Mouse (Mus musculus): Measurements from ENCODE around the gene Slc35e3. TPM values are rescaled to one million over a fixed set of nuclear protein-coding genes. Genes with fewer than 3 reads are reported as not detected.
"Not testable (repeated sequence)": the region's sequence is repeated elsewhere in the genome, so short reads cannot be mapped to it uniquely, and the experiment has no call there.

Gene Slc35e3
- polyA plus RNA-seq, 1 experiment from 2014 or later: 13.0 TPM

DNA sequence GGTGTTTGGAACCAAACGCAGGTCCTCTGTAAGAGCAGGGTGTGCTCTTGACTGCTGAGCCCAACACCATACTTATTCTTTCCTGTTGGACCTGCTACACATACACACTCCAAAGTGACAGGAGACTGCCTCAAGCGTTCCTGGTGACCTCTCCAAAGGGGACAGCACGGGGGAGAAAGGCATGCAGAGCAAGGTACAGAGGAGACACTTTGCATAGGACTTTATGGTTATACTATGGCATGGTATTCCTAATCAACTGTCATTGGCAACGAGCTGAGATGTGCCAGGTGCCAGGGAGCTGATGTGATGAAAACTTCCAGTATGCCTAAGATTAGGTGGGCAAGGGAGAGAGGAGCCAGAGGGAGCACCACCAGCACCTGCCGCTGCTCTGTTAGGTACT is 9.6 kb downstream of the Slc35e3 start:
- H3K27ac ChIP-seq (ENCODE audit: low read length): no peak overlapping the region
- ATAC-seq (ENCODE audit: insufficient number of reproducible peaks, insufficient read depth, low FRiP score, low read depth): no peak
- H3K4me2 ChIP-seq (replicated peaks; ENCODE audit: low read depth, low read length): no peak overlapping the region
- H3K36me3 ChIP-seq (ENCODE audit: control insufficient read depth, insufficient read depth, low read length): peaks cover 10% of the 10 kb centered on the region; the same call in 1 of the 2 replicates
- H3K27me3 ChIP-seq (ENCODE audit: control insufficient read depth, insufficient read depth, low read length): no peaks in the 10 kb centered on the region
- no peak overlapping the region for H3K4me3 ChIP-seq (ENCODE audit: low read depth, low read length)
- H3K4me1 ChIP-seq (ENCODE audit: control insufficient read depth, insufficient read depth, low read length): no peaks in the 10 kb centered on the region
- no peaks in the 10 kb centered on the region for H3K9me3 ChIP-seq (ENCODE audit: control insufficient read depth, low read depth, low read length)
- no peak overlapping the region for H3K9ac ChIP-seq (replicated peaks; ENCODE audit: low read depth, low read length)
- WGBS: 94% methylated on average over 5 of the region's 5 CpGs

- H3K36me3 ChIP-seq (ENCODE audit: control insufficient read depth, insufficient read depth, low read length): peaks cover 10% of the 10 kb centered on the region; the same call in 1 of the 2 replicates
- whole genome bisulfite sequencing: 90% methylated on average over 11 of the region's 12 CpGs
- not testable (repeated sequence) for H3K4me2 ChIP-seq (replicated peaks; ENCODE audit: low read depth, low read length); H3K4me3 ChIP-seq (ENCODE audit: low read depth, low read length); H3K9ac ChIP-seq (replicated peaks; ENCODE audit: low read depth, low read length); H3K27ac ChIP-seq (ENCODE audit: low read length); H3K9me3 ChIP-seq (ENCODE audit: control insufficient read depth, low read depth, low read length); ATAC-seq (ENCODE audit: insufficient number of reproducible peaks, insufficient read depth, low FRiP score, low read depth); H3K27me3 ChIP-seq (ENCODE audit: control insufficient read depth, insufficient read depth, low read length); H3K4me1 ChIP-seq (ENCODE audit: control insufficient read depth, insufficient read depth, low read length)
Measured at GRCm38 (mm10) chr10:117735396-117735795, 10.8 kb downstream of the Slc35e3 start.

DNA sequence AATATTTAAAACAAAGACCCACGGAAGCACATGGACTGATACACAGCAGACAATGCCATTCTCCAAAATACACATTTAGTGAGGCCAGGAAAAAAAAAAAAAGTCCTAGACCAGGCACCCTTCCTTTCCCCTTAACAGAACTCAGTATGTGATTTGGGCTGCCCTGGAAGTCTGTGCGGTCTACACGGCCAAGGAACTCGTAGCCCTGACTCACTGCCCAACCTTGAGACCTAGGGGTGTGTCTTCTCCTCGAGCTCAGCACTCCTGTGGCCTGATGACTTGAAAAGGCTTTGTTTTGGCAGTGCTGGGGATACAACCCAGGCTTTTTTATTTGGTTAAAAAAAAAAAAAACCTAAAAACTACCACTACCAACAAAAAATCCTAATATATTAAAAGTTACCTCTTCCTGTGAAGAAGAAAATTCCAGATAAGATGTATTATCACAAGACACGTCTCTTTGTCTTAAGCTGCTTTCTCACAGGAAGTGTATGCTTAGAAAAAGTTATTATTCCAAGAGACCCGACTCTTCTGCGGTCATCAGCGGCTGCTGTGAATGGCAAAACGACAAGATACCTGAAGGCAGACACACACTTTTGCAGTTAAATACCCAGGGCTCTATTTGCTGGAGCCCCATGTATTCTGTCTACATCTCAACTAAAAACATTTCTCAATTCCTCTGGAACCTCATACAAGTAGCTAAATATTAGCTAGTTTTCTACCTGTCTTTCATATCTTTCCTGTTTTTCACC is 11.9 kb downstream of the Slc35e3 start:
- not testable (repeated sequence) for H3K36me3 ChIP-seq (ENCODE audit: control insufficient read depth, insufficient read depth, low read length); ATAC-seq (ENCODE audit: insufficient number of reproducible peaks, insufficient read depth, low FRiP score, low read depth); H3K27me3 ChIP-seq (ENCODE audit: control insufficient read depth, insufficient read depth, low read length); H3K9me3 ChIP-seq (ENCODE audit: control insufficient read depth, low read depth, low read length); H3K27ac ChIP-seq (ENCODE audit: low read length); H3K4me3 ChIP-seq (ENCODE audit: low read depth, low read length); H3K9ac ChIP-seq (replicated peaks; ENCODE audit: low read depth, low read length); H3K4me1 ChIP-seq (ENCODE audit: control insufficient read depth, insufficient read depth, low read length); H3K4me2 ChIP-seq (replicated peaks; ENCODE audit: low read depth, low read length)
- 76% methylated on average over 9 of the region's 10 CpGs for WGBS

DNA sequence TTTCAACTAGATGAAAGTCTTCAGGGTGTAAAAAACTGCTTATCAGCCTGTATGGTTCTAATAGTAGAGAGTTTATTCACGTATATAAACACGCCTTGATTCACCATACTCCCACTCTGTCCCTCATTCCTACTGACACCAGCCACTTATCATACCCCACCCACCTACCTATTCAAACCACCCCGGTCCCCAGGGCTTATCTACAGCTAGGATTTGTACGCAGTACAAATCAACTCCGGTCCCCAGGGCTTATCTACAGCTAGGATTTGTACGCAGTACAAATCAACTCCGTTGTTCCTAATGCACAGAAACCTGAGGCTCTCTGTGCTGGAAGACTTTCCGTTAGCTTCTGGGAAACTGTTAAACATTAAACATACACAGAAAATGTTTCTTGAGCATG is 12.5 kb downstream of the Slc35e3 start:
- ATAC-seq (ENCODE audit: insufficient number of reproducible peaks, insufficient read depth, low FRiP score, low read depth): peak; percentile 59; the same call in 1 of the 2 replicates
- H3K4me1 ChIP-seq (ENCODE audit: control insufficient read depth, insufficient read depth, low read length); H3K9me3 ChIP-seq (ENCODE audit: control insufficient read depth, low read depth, low read length); H3K4me3 ChIP-seq (ENCODE audit: low read depth, low read length); H3K36me3 ChIP-seq (ENCODE audit: control insufficient read depth, insufficient read depth, low read length); H3K4me2 ChIP-seq (replicated peaks; ENCODE audit: low read depth, low read length); H3K9ac ChIP-seq (replicated peaks; ENCODE audit: low read depth, low read length); H3K27ac ChIP-seq (ENCODE audit: low read length); H3K27me3 ChIP-seq (ENCODE audit: control insufficient read depth, insufficient read depth, low read length): not testable (repeated sequence)
- 55% methylated on average over 8 of the region's 8 CpGs for WGBS

- H3K9me3 ChIP-seq (ENCODE audit: control insufficient read depth, low read depth, low read length): no peaks in the 10 kb centered on the region
- ATAC-seq (ENCODE audit: insufficient number of reproducible peaks, insufficient read depth, low FRiP score, low read depth): no peak
- H3K36me3 ChIP-seq (ENCODE audit: control insufficient read depth, insufficient read depth, low read length): no peaks in the 10 kb centered on the region; the same call in 1 of the 2 replicates
- 74% methylated on average over 14 of the region's 14 CpGs for WGBS
- no peaks in the 10 kb centered on the region for H3K27me3 ChIP-seq (ENCODE audit: control insufficient read depth, insufficient read depth, low read length)
- H3K4me3 ChIP-seq (ENCODE audit: low read depth, low read length): no peak overlapping the region
- no peaks in the 10 kb centered on the region for H3K4me1 ChIP-seq (ENCODE audit: control insufficient read depth, insufficient read depth, low read length)
- H3K9ac ChIP-seq (replicated peaks; ENCODE audit: low read depth, low read length): no peak overlapping the region
- no peak overlapping the region for H3K4me2 ChIP-seq (replicated peaks; ENCODE audit: low read depth, low read length)
- H3K27ac ChIP-seq (ENCODE audit: low read length): no peak overlapping the region
Measured at GRCm38 (mm10) chr10:117732962-117733592, 13.1 kb downstream of the Slc35e3 start.

- ATAC-seq (ENCODE audit: insufficient number of reproducible peaks, insufficient read depth, low FRiP score, low read depth): peak; percentile 23; the same call in 1 of the 2 replicates
- no peaks in the 10 kb centered on the region for H3K27me3 ChIP-seq (ENCODE audit: control insufficient read depth, insufficient read depth, low read length)
- H3K4me1 ChIP-seq (ENCODE audit: control insufficient read depth, insufficient read depth, low read length): no peaks in the 10 kb centered on the region
- no peak overlapping the region for H3K4me2 ChIP-seq (replicated peaks; ENCODE audit: low read depth, low read length)
- WGBS: 64% methylated on average over 5 of the region's 5 CpGs
- H3K36me3 ChIP-seq (ENCODE audit: control insufficient read depth, insufficient read depth, low read length): no peaks in the 10 kb centered on the region; the same call in 1 of the 2 replicates
- H3K9ac ChIP-seq (replicated peaks; ENCODE audit: low read depth, low read length): no peak overlapping the region
- H3K9me3 ChIP-seq (ENCODE audit: control insufficient read depth, low read depth, low read length): no peaks in the 10 kb centered on the region
- H3K4me3 ChIP-seq (ENCODE audit: low read depth, low read length): no peak overlapping the region
- no peak overlapping the region for H3K27ac ChIP-seq (ENCODE audit: low read length)
Measured at GRCm38 (mm10) chr10:117732184-117732583, 14.0 kb downstream of the Slc35e3 start.

DNA sequence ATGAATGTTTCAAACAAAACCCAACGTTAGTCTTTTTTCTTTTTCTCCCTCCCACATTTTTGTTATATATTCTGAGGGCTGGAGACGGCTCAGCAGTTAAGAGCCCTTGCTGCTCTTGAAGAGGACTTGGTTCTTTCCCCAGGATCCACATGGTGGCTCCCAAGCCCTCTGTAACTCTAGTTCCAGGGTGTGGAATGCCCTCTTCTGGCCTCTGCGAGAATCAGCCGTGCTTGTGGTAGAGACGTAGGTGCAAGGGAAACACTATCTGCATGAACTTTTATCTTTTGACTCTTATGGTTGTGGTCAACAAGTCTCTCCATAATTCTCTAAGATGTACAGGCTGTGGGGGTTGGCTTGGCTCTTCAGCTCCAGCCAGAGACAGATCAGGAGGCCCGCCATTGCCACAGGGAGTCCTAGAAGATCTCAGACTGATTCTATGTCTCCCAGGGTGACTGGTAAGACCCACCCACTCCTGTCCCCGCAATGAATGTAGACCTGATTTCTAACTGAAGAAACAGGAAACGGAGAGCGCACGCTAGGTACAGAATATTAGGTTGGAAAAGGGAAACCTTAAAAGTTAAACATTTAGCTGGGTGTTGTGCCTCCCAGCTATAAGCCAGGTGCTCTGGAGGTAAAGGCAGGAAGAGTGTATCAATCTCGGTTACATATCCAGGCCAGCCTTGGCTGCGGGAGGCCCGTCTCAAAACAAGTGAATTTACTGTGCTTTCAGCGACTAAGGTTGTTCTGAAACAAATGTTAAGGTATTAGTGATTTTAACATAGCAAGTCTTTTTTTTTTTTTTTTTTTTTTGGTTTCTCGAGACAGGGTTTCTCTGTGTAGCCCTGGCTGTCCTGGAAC is 14.7 kb downstream of the Slc35e3 start:
- no peak overlapping the region for H3K4me3 ChIP-seq (ENCODE audit: low read depth, low read length)
- WGBS: 53% methylated on average over 14 of the region's 15 CpGs
- H3K9me3 ChIP-seq (ENCODE audit: control insufficient read depth, low read depth, low read length): no peaks in the 10 kb centered on the region
- H3K27ac ChIP-seq (ENCODE audit: low read length): no peak overlapping the region
- ATAC-seq (ENCODE audit: insufficient number of reproducible peaks, insufficient read depth, low FRiP score, low read depth): peak; percentile 46; the same call in 1 of the 2 replicates
- no peaks in the 10 kb centered on the region for H3K4me1 ChIP-seq (ENCODE audit: control insufficient read depth, insufficient read depth, low read length)
- H3K4me2 ChIP-seq (replicated peaks; ENCODE audit: low read depth, low read length): no peak overlapping the region
- H3K36me3 ChIP-seq (ENCODE audit: control insufficient read depth, insufficient read depth, low read length): no peaks in the 10 kb centered on the region
- H3K9ac ChIP-seq (replicated peaks; ENCODE audit: low read depth, low read length): no peak overlapping the region
- no peaks in the 10 kb centered on the region for H3K27me3 ChIP-seq (ENCODE audit: control insufficient read depth, insufficient read depth, low read length)

DNA sequence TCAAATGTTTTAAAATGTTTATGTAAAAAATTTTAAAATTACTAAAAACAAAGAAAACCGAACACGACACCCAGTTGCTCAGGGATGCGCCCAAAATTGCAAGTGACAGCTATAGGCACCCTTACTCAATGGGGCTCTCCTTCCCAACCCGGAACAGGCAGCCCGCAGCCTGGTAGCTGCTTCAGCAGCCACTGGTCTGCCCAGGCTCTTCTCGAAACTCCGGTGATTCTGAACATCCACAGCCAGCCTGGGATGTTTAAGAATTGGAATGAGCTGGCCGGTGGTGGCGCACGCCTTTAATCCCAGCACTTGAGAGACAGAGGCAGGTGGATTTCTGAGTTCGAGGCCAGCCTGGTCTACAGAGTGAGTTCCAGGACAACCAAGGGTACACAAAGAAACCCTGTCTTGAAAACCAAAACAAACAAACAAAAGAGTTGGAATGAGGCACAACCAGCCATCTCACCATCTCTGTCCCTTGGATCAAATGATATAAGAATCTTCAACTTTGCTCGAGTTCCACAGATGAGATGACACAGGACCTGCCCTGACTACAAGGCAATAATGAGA is 15.4 kb downstream of the Slc35e3 start:
- no peak for ATAC-seq (ENCODE audit: insufficient number of reproducible peaks, insufficient read depth, low FRiP score, low read depth)
- no peaks in the 10 kb centered on the region for H3K9me3 ChIP-seq (ENCODE audit: control insufficient read depth, low read depth, low read length)
- H3K4me1 ChIP-seq (ENCODE audit: control insufficient read depth, insufficient read depth, low read length): no peaks in the 10 kb centered on the region
- H3K4me3 ChIP-seq (ENCODE audit: low read depth, low read length): no peak overlapping the region
- H3K27me3 ChIP-seq (ENCODE audit: control insufficient read depth, insufficient read depth, low read length): no peaks in the 10 kb centered on the region
- 93% methylated on average over 12 of the region's 12 CpGs for whole genome bisulfite sequencing
- no peak overlapping the region for H3K9ac ChIP-seq (replicated peaks; ENCODE audit: low read depth, low read length)
- no peak overlapping the region for H3K27ac ChIP-seq (ENCODE audit: low read length)
- no peak overlapping the region for H3K4me2 ChIP-seq (replicated peaks; ENCODE audit: low read depth, low read length)
- H3K36me3 ChIP-seq (ENCODE audit: control insufficient read depth, insufficient read depth, low read length): no peaks in the 10 kb centered on the region

All from stomach, embryonic 14.5 days (tissue).